Mouse (Mus musculus) hindbrain, embryonic 15.5 days (tissue): ENCODE measurements at regions not wholly inside any gene's neighbourhood (a gene's known extent, or its start where the extent isn't known, plus 50 kb on each side); places are given as distances from the start of the nearest gene placed in this dataset.
A peak's percentile ranks its signal among the peaks of the same experiment; 100 is the strongest.

ENCODE experiments used
- ATAC-seq: fragments of 200-750 bp; cut with Nextera tagmentation; 2 replicates; pipeline ENCODE4 v1.8.0; 2017; ENCODE audit warnings: low read depth, moderate number of reproducible peaks, moderate TSS enrichment; ENCODE audit not compliant: low FRiP score
- H3K27ac ChIP-seq: fragments of 300-500 bp; sonication (generic); replicated peaks from 2 replicates; pipeline ENCODE4 v1.5.1; 2015; ENCODE audit warnings: mild to moderate bottlenecking, inconsistent platforms
- H3K27me3 ChIP-seq: fragments of 300-500 bp; sonication (generic); 2 replicates; pipeline ENCODE4 v1.6.1; 2015; ENCODE audit warnings: control low read depth, inconsistent platforms
- H3K36me3 ChIP-seq: fragments of 300-500 bp; sonication (generic); 2 replicates; pipeline ENCODE4 v1.6.1; 2015; ENCODE audit warnings: control low read depth, inconsistent platforms
- H3K4me1 ChIP-seq: fragments of 300-500 bp; sonication (generic); replicated peaks from 2 replicates; pipeline ENCODE4 v1.6.1; 2015; ENCODE audit warnings: control low read depth, inconsistent platforms
- H3K4me2 ChIP-seq: fragments of 300-500 bp; sonication (generic); 2 replicates; pipeline ENCODE4 v1.6.1; 2015; ENCODE audit warnings: moderate library complexity, mild to moderate bottlenecking, inconsistent platforms
- H3K4me3 ChIP-seq: fragments of 300-500 bp; sonication (generic); 2 replicates; pipeline ENCODE4 v1.5.1; 2015; ENCODE audit warnings: mild to moderate bottlenecking, inconsistent platforms
- H3K9ac ChIP-seq: fragments of 300-500 bp; sonication (generic); 2 replicates; pipeline ENCODE4 v1.6.1; 2015; ENCODE audit warnings: inconsistent platforms
- H3K9me3 ChIP-seq: fragments of 300-500 bp; sonication (generic); 2 replicates; pipeline ENCODE4 v1.6.1; 2016; ENCODE audit warnings: control low read depth, inconsistent platforms
- whole genome bisulfite sequencing: fragments of 180-500 bp; shearing (Covaris S2); methylation state at CpG from one replicate; pipeline ENCODE4 v1.1.7; 2015; 5-methylcytosine and 5-hydroxymethylcytosine counted together

DNA sequence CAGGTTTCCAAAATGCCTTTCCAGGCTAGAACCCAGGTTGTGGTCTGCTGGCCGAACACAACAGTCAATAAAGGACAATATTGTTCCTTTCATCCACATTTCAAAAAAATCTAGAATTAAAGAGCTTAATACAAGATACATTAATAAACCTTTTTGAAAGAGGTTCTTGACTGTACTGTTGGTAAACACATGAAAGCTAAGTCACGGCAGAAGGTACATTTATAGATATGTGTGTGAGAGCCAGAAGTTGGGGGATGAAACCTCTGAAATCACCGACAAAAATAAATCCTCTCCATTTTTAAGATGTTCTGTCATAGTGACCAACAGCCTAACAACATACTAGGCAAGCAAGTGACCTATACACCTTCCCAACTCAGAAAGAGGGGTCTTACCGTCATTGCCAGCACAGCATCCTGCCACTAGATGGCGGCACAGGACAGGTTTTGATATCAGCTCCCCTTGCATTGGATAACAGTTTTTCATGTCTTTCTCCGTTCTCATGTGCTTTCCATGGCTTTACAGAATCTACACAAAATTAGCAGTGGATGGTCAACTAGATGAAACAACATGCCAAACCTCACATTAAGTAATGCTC, 131.1 kb upstream of the Rapgef5 start:
- H3K4me2 ChIP-seq, result no peak overlapping the region
- H3K27me3 ChIP-seq, result 0 out of 2 replicates have a peak, but pooled peaks cover 4% of the 10 kb centered on the region
- no peak overlapping the region for H3K9ac ChIP-seq
- no peak overlapping the region for H3K27ac ChIP-seq
- 16% methylated on average over 6 of the region's 6 CpGs for WGBS
- no peaks in the 10 kb centered on the region for H3K9me3 ChIP-seq
- 0 out of 2 replicates have a peak, but pooled peaks cover 2% of the 10 kb centered on the region for H3K4me1 ChIP-seq
- ATAC-seq, result peak; percentile 79
- no peak overlapping the region for H3K4me3 ChIP-seq
- H3K36me3 ChIP-seq, result no peaks in the 10 kb centered on the region

GRCm38 (mm10) chr12:117385697-117386096, 130.6 kb upstream of the Rapgef5 start:
- no peak for ATAC-seq

DNA sequence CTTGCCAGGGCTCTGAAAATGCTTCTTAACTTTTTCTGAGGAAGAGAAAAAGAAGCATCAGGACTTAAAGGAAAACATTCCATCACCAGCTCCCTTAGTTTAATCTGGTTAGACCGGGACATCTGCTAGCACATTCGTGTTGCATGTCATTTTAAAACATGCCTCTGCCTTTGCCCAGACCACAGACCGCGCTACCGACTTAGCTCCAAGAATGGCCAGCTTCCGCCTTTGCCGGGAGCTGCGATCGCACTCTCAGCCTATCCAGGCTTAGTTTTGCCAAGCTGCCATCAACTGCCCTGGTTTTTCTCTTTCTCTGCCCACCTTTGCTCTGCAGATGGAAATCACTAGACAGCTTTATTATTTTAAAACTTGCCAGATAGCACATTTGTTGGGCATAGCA, 129.3 kb upstream of the Rapgef5 start:
- Histone ChIP-seq H3K27me3 (0 out of 2 replicates have a peak, but pooled peaks cover 4% of the 10 kb centered on the region), H3K4me3 (no peak overlapping the region), H3K27ac (no peak overlapping the region), H3K4me2 (no peak overlapping the region), H3K9me3 (no peaks in the 10 kb centered on the region), H3K9ac (no peak overlapping the region), H3K36me3 (no peaks in the 10 kb centered on the region), H3K4me1 (0 out of 2 replicates have a peak, but pooled peaks cover 2% of the 10 kb centered on the region)
- 88% methylated on average over 9 of the region's 9 CpGs for WGBS
- ATAC-seq, result no peak

More at GRCm38 (mm10) chr12:117385697-117386096, 130.6 kb upstream of the Rapgef5 start:
- H3K4me1 ChIP-seq, result 0 out of 2 replicates have a peak, but pooled peaks cover 2% of the 10 kb centered on the region
- 89% methylated on average over 1 of the region's 1 CpGs for WGBS
- H3K9ac ChIP-seq, result no peak overlapping the region
- no peaks in the 10 kb centered on the region for H3K9me3 ChIP-seq
- H3K4me2 ChIP-seq, result no peak overlapping the region
- H3K4me3 ChIP-seq, result no peak overlapping the region
- 0 out of 2 replicates have a peak, but pooled peaks cover 4% of the 10 kb centered on the region for H3K27me3 ChIP-seq
- H3K36me3 ChIP-seq, result no peaks in the 10 kb centered on the region
- H3K27ac ChIP-seq, result no peak overlapping the region

DNA sequence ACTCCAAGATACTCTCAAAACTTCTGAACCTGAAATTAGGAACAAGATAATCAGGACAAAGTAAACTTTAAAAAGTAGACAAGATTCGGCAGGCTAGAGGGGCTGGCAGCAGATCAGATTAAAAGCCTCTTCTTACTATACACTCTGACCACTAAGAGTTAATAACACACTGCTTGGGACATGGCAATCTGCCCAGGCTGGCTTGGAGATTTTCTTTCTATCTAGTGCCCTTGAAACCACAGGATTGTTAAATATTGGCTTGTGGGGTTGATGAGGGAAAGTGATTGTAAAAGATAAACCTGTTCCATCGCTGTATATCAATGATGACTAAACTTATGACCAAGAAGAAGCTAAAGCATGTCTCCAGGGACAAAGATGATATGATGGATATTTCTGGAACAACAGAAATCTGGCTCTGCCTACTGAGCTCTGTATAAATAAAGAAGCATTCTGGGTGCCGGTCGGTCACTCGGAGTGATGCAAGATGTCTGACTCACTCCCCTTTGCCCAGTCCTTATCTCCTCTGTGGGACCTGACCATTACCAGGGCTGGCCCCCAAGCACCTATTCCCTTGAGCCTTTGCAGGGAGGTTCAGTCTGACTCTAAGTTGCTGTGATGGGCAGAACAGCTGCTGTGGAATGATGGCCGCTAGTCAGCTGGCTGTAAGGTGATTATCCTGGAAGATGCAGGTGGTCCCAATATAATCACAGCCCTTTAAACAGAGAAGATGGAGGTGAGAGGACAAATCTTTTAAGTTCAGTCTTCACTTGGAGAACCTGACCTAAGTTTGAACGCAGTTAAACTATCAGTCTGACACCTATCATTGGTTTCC, 126.5 kb upstream of the Rapgef5 start:
- H3K9ac ChIP-seq, result no peak overlapping the region
- 0 out of 2 replicates have a peak, but pooled peaks cover 2% of the 10 kb centered on the region for H3K4me1 ChIP-seq
- no peak overlapping the region for H3K4me3 ChIP-seq
- no peaks in the 10 kb centered on the region for H3K9me3 ChIP-seq
- no peak overlapping the region for H3K4me2 ChIP-seq
- H3K27me3 ChIP-seq, result 0 out of 2 replicates have a peak, but pooled peaks cover 4% of the 10 kb centered on the region
- no peaks in the 10 kb centered on the region for H3K36me3 ChIP-seq
- H3K27ac ChIP-seq, result no peak overlapping the region
- 70% methylated on average over 7 of the region's 7 CpGs for WGBS
- ATAC-seq, result no peak

GRCm38 (mm10) chr12:117397512-117397911, 118.8 kb upstream of the Rapgef5 start:
- H3K4me2 ChIP-seq, result no peak overlapping the region
- 88% methylated on average over 3 of the region's 3 CpGs for WGBS
- H3K27me3 ChIP-seq, result no peaks in the 10 kb centered on the region
- H3K9ac ChIP-seq, result no peak overlapping the region
- ATAC-seq, result no peak
- no peak overlapping the region for H3K27ac ChIP-seq
- H3K4me3 ChIP-seq, result no peak overlapping the region
- no peaks in the 10 kb centered on the region for H3K4me1 ChIP-seq
- H3K9me3 ChIP-seq, result no peaks in the 10 kb centered on the region
- no peaks in the 10 kb centered on the region for H3K36me3 ChIP-seq

DNA sequence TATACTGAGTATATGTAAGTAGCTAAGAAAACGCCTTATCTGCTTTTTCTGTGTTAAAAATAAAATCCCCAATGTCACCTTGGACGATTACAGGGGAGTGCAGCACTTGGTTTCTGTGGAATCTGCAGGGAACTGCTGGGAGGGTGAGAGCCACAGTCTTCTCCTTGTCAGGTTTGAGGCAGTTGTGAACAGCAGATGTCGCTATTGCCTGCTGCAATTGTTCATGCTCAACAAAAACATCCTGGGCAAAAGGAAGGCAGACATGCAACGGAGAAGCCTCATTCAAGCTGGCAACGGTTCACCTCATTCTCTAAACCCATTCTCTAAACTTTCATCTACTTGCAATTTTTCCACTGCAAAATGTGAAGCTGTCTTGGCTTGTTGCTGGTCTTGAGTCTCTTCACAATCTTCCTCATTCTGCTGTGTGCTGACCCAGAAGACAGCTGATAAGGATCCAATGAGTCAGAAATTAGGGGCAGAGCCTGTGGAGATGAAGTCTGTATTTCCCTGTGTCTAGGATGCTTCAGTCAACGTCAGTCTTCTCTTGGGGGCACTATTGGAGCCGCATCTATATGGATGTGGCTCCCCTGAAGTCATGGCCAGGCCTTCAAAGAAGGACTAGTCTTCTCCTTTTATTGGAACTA, 112.6 kb upstream of the Rapgef5 start:
- ATAC-seq, result peak; percentile 67; the same call in 1 of the 2 replicates
- Histone ChIP-seq H3K27ac (no peak overlapping the region), H3K9ac (no peak overlapping the region), H3K4me3 (no peak overlapping the region), H3K4me2 (no peak overlapping the region), H3K4me1 (0 out of 2 replicates have a peak, but pooled peaks cover 3% of the 10 kb centered on the region), H3K27me3 (no peaks in the 10 kb centered on the region), H3K9me3 (no peaks in the 10 kb centered on the region), H3K36me3 (no peaks in the 10 kb centered on the region)
- WGBS, result 8% methylated on average over 7 of the region's 7 CpGs

DNA sequence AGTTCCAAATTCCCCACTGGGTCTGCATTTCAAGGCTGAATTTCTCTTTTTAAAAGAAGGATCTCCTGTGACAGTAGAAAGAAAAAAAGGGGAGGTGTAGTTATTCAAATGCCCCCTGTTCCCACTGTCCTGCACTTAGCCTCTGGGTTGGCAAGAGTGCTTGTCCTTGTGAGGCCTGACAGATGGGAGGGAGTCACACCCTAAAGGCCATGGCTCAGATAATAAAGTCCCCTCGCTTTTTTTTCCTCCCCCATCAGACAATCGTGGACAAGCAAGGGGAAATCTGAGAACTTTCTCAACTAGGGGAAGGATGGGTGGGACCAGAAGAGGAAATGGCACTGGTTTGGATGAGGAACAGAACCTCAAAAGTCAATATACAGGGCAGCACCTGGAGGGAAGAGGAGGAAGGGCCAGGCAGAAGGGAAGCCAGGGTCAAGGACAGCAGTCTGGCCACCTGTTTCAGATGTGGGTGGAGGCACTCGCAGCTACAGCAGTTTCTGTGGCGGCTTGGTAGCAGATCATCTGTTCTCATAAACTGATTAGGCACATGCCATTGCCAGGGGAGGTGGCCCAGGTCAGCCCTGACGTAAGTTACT, 112.0 kb upstream of the Rapgef5 start:
- no peak for ATAC-seq
- H3K36me3 ChIP-seq, result no peaks in the 10 kb centered on the region
- H3K27ac ChIP-seq, result no peak overlapping the region
- H3K27me3 ChIP-seq, result no peaks in the 10 kb centered on the region
- 66% methylated on average over 5 of the region's 5 CpGs for WGBS
- H3K4me2 ChIP-seq, result no peak overlapping the region
- H3K4me1 ChIP-seq, result 0 out of 2 replicates have a peak, but pooled peaks cover 3% of the 10 kb centered on the region
- no peak overlapping the region for H3K9ac ChIP-seq
- H3K9me3 ChIP-seq, result no peaks in the 10 kb centered on the region
- H3K4me3 ChIP-seq, result no peak overlapping the region

- H3K4me2 ChIP-seq, result no peak overlapping the region
- H3K27ac ChIP-seq, result no peak overlapping the region
- no peaks in the 10 kb centered on the region for H3K36me3 ChIP-seq
- H3K4me3 ChIP-seq, result no peak overlapping the region
- 94% methylated on average over 9 of the region's 9 CpGs for WGBS
- 0 out of 2 replicates have a peak, but pooled peaks cover 3% of the 10 kb centered on the region for H3K4me1 ChIP-seq
- H3K9me3 ChIP-seq, result no peaks in the 10 kb centered on the region
- no peaks in the 10 kb centered on the region for H3K27me3 ChIP-seq
- ATAC-seq, result no peak
- no peak overlapping the region for H3K9ac ChIP-seq
Observed at GRCm38 (mm10) chr12:117406832-117407231, 109.4 kb upstream of the Rapgef5 start.

DNA sequence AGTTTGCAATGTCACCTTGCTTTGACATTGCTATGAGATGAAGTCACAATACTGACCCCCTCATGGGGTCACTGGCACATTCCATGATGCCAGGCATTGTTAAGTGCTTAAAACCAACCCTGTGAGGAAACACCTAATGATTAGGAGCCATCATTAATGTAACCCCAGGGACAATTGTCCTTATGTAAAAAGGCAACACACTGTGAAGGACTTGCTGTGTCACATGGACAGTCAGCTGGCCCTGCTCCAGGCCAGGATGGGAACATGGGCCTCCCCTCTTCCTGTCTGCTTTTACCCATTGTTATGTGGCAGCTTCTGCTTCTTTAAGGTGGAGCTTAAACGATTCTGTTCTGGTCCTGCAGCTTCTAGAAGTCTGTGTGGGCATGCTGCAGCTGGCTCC, 105.7 kb upstream of the Rapgef5 start:
- no peaks in the 10 kb centered on the region for H3K9me3 ChIP-seq
- 41% methylated on average over 1 of the region's 1 CpGs for WGBS

DNA sequence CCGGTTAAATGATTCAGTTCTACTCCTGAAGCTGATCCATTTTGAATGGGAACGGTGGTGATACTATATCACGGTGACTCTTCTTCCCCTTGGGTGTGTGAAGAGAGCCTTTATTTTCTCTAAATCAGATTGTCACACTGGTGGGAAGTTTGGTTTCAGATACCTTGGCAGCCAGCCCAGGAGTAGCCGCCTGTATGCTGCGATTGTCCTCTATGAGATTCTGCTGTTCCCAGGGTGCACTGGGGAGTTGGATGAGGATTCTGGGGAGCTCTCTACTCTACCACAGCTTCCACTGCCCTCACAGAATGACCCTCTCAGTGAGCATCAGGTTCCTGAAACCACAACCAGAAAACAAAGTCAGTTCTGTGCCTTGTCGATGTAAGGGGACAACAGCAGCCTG, 104.0 kb upstream of the Rapgef5 start:
- WGBS, result 32% methylated on average over 6 of the region's 6 CpGs
- H3K4me3 ChIP-seq, result no peak overlapping the region
- H3K36me3 ChIP-seq, result no peaks in the 10 kb centered on the region
- ATAC-seq, result no peak
- no peaks in the 10 kb centered on the region for H3K9me3 ChIP-seq
- no peak overlapping the region for H3K4me2 ChIP-seq
- H3K27me3 ChIP-seq, result no peaks in the 10 kb centered on the region
- H3K4me1 ChIP-seq, result peaks cover 17% of the 10 kb centered on the region
- no peak overlapping the region for H3K9ac ChIP-seq
- no peak overlapping the region for H3K27ac ChIP-seq

More for the DNA sequence above, 105.7 kb upstream of the Rapgef5 start:
- Histone ChIP-seq H3K27ac (0 out of 2 replicates have a peak overlapping the region, but pooled peaks have one; percentile 12), H3K4me1 (peaks cover 17% of the 10 kb centered on the region), H3K9ac (no peak overlapping the region), H3K4me2 (no peak overlapping the region), H3K27me3 (no peaks in the 10 kb centered on the region), H3K36me3 (no peaks in the 10 kb centered on the region), H3K4me3 (no peak overlapping the region)
- no peak for ATAC-seq

GRCm38 (mm10) chr12:117412779-117413505, 103.3 kb upstream of the Rapgef5 start:
- no peak for ATAC-seq
- no peak overlapping the region for H3K9ac ChIP-seq
- H3K4me3 ChIP-seq, result no peak overlapping the region
- peaks cover 17% of the 10 kb centered on the region for H3K4me1 ChIP-seq
- H3K27me3 ChIP-seq, result no peaks in the 10 kb centered on the region
- no peak overlapping the region for H3K4me2 ChIP-seq
- no peaks in the 10 kb centered on the region for H3K9me3 ChIP-seq
- WGBS, result 79% methylated on average over 2 of the region's 2 CpGs
- H3K36me3 ChIP-seq, result no peaks in the 10 kb centered on the region
- no peak overlapping the region; the same call in 1 of the 2 replicates for H3K27ac ChIP-seq
